Mouse (Mus musculus) stomach, embryonic 16.5 days (tissue): ENCODE measurements at regions not wholly inside any gene's neighbourhood (a gene's known extent, or its start where the extent isn't known, plus 50 kb on each side); places are given as distances from the start of the nearest gene placed in this dataset.

Experiments
- ATAC-seq: fragments of 200-750 bp; cut with Nextera tagmentation; 2 replicates; pipeline ENCODE4 v1.8.0; 2017; ENCODE audit warnings: moderate number of reproducible peaks, moderate TSS enrichment; ENCODE audit not compliant: insufficient read depth, low FRiP score
- H3K27ac ChIP-seq: fragments of 300-500 bp; sonication (generic); 2 replicates; pipeline ENCODE4 v1.5.1; 2014; ENCODE audit warnings: low read length
- H3K27me3 ChIP-seq: fragments of 300-500 bp; sonication (generic); 2 replicates; pipeline ENCODE4 v1.6.1; 2014; ENCODE audit warnings: low read length, control low read depth, mixed read lengths; ENCODE audit not compliant: control insufficient read depth, insufficient read depth
- H3K36me3 ChIP-seq: fragments of 300-500 bp; sonication (generic); 2 replicates; pipeline ENCODE4 v1.6.1; 2014; ENCODE audit warnings: low read length; ENCODE audit not compliant: control insufficient read depth, insufficient read depth
- H3K4me1 ChIP-seq: fragments of 300-500 bp; sonication (generic); 2 replicates; pipeline ENCODE4 v1.6.1; 2014; ENCODE audit warnings: low read length, control low read depth, mixed read lengths; ENCODE audit not compliant: control insufficient read depth, insufficient read depth
- H3K4me2 ChIP-seq: fragments of 300-500 bp; sonication (generic); 2 replicates; pipeline ENCODE4 v1.6.1; 2014; ENCODE audit warnings: low read depth, low read length, mixed read lengths
- H3K4me3 ChIP-seq: fragments of 300-500 bp; sonication (generic); replicated peaks from 2 replicates; pipeline ENCODE4 v1.5.1; 2014; ENCODE audit warnings: mild to moderate bottlenecking, low read length
- H3K9ac ChIP-seq: fragments of 300-500 bp; sonication (generic); 2 replicates; pipeline ENCODE4 v1.6.1; 2014; ENCODE audit warnings: low read length
- H3K9me3 ChIP-seq: fragments of 300-500 bp; sonication (generic); replicated peaks from 2 replicates; pipeline ENCODE4 v1.6.1; 2016; ENCODE audit warnings: low read length, control low read depth; ENCODE audit not compliant: control insufficient read depth
- WGBS: fragments of 180-500 bp; shearing (Covaris S2); extraction: QIAGEN DNeasy Blood & Tissue Kit; methylation state at CpG from one replicate; pipeline ENCODE4 v1.1.7; 2014; 5-methylcytosine and 5-hydroxymethylcytosine counted together

- Histone ChIP-seq H3K9me3 (no peaks in the 10 kb centered on the region), H3K4me2 (no peak overlapping the region), H3K27ac (no peak overlapping the region), H3K4me3 (no peak overlapping the region), H3K36me3 (no peaks in the 10 kb centered on the region), H3K9ac (no peak overlapping the region), H3K27me3 (no peaks in the 10 kb centered on the region), H3K4me1 (0 out of 2 replicates have a peak, but pooled peaks cover 2% of the 10 kb centered on the region)
- WGBS, result 54% methylated on average over 4 of the region's 4 CpGs
- no peak for ATAC-seq
These were observed 618.9 kb upstream of the Agtr1b start for GRCm38 (mm10) chr3:20985682-20986376.

GRCm38 (mm10) chr3:20984146-20984545 lies 617.2 kb upstream of the Agtr1b start:
- ATAC-seq, result no peak
- no peaks in the 10 kb centered on the region for H3K27me3 ChIP-seq
- 22% methylated on average over 1 of the region's 1 CpGs for WGBS

GRCm38 (mm10) chr3:20973077-20973476 lies 606.1 kb upstream of the Agtr1b start:
- 0 out of 2 replicates have a peak, but pooled peaks have one; percentile 21 for ATAC-seq

More at GRCm38 (mm10) chr3:20984146-20984545, 617.2 kb upstream of the Agtr1b start:
- H3K27ac ChIP-seq, result no peak overlapping the region
- no peaks in the 10 kb centered on the region for H3K36me3 ChIP-seq
- H3K9me3 ChIP-seq, result no peaks in the 10 kb centered on the region
- H3K4me3 ChIP-seq, result no peak overlapping the region
- 0 out of 2 replicates have a peak, but pooled peaks cover 2% of the 10 kb centered on the region for H3K4me1 ChIP-seq
- H3K9ac ChIP-seq, result no peak overlapping the region
- H3K4me2 ChIP-seq, result no peak overlapping the region

More at GRCm38 (mm10) chr3:20973077-20973476, 606.1 kb upstream of the Agtr1b start:
- no peak overlapping the region for H3K4me2 ChIP-seq
- WGBS, result 50% methylated on average over 1 of the region's 1 CpGs
- no peaks in the 10 kb centered on the region for H3K4me1 ChIP-seq
- no peak overlapping the region for H3K4me3 ChIP-seq
- H3K27me3 ChIP-seq, result no peaks in the 10 kb centered on the region
- no peaks in the 10 kb centered on the region for H3K9me3 ChIP-seq
- H3K9ac ChIP-seq, result no peak overlapping the region
- no peak overlapping the region for H3K27ac ChIP-seq
- H3K36me3 ChIP-seq, result no peaks in the 10 kb centered on the region
